Mouse (Mus musculus) splenic B cell, adult 2 months (primary cell): ENCODE measurements around the gene Lingo1.
A peak's percentile ranks its signal among the peaks of the same experiment; 100 is the strongest.

Experiments used
- DNase-seq: peaks from one replicate; pipeline ENCODE4 v3.0.0-alpha.2; 2011; ENCODE audit warnings: low read depth, low spot score
- H3K27me3 ChIP-seq: 2 replicates; pipeline ENCODE4 v1.6.1; 2012; ENCODE audit warnings: mild to moderate bottlenecking, low read length, moderate library complexity, mixed read lengths; ENCODE audit not compliant: control insufficient read depth, poor library complexity, insufficient read depth, severe bottlenecking
- H3K36me3 ChIP-seq: 2 replicates; pipeline ENCODE4 v1.6.1; 2012; ENCODE audit warnings: mild to moderate bottlenecking, low read length, moderate library complexity, mixed read lengths; ENCODE audit not compliant: control insufficient read depth, poor library complexity, insufficient read depth, severe bottlenecking

Gene Lingo1

DNA sequence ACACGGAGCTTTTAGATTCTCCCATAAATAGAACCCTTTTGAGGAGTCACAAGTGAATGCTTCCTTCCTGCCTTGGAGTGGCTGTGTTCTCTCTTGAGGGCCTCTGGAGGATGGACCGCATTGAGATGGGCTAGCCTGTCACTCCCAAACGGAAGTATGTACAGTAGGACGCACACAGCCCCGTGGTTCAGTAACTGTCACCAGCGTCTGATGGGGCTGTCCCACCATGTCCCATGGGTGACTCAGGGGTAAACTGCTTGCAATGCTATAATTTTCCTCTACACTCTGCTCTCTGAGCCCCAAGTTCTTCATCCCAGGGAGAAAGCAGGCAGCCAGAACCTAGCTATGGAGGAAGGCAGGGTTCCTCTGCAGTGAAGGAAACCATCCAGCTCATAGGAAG, 11.7 kb upstream of the Lingo1 start:
- peak; percentile 2 for DNase-seq
- Histone ChIP-seq H3K36me3 (no peaks in the 10 kb centered on the region), H3K27me3 (no peaks in the 10 kb centered on the region)

DNA sequence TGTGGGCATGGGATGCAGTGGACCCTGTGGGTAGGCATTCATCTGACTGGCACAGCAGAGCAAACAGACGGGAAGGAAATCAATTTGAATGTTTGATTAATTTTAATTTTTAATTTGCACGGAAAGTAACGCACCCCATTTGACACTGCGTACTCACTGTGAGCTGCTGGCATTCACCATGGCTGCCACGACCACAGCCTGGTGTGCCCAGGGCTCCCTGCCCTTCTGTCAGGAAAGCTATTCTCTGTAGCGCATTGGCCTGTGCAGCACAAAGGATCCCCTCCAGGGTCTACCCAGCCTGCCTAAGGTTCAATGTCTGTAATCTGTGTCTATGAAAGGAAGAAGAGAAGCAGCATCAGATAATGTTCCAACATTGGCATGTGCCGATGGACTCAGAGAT, 6.9 kb upstream of the Lingo1 start:
- Histone ChIP-seq H3K27me3 (no peaks in the 10 kb centered on the region), H3K36me3 (no peaks in the 10 kb centered on the region)
- no peak for DNase-seq

DNA sequence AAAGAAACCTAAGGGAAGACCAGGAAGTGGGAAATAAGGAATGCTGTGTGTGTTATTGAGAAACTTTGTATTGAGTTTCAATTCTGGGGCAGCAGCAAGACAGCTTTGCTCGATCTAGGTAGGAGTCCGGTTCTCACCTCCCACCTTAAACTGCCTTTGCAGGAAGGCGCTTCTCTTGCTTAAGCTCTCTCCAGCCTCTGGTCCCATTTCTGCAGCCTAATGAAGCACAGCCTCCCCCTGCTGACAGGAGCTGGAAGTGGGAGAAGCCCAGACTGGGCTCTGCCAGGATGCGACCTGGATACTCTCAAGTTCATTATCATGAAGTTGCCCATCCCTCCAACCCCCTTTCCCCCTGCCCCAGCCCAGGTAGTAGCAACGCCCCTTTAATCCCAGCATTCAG, 1.6 kb upstream of the Lingo1 start:
- Histone ChIP-seq H3K36me3 (no peaks in the 10 kb centered on the region), H3K27me3 (no peaks in the 10 kb centered on the region)
- DNase-seq, result no peak

DNA sequence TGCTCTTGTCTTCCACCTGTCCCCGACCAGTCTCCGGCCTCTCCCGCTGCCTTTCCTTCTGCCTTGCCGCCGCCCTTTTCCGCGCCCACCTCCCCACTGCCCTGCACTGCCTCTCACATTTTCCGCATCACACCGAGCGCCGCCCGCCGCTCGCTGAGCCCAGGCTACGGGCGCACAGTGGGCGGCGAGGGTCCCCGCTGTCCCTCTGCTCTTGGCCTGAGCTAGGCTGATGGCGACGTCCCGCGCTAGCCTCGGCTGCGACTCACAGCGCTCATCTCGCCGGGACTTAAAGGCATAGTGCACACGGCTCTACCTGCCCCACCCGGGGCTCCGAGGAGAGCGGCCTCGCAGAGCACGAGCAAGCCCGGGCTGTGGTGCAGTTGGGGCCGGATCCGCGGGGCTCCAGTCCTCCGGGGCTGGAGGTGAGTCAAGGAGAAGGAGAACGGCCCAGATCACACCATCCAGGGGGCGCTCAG, 426 bp upstream of the Lingo1 start:
- Histone ChIP-seq H3K36me3 (no peaks in the 10 kb centered on the region), H3K27me3 (no peaks in the 10 kb centered on the region)
- no peak for DNase-seq

GRCm38 (mm10) chr9:56791696-56792261, 4.5 kb downstream of the Lingo1 start:
- Histone ChIP-seq H3K36me3 (no peaks in the 10 kb centered on the region), H3K27me3 (no peaks in the 10 kb centered on the region)
- DNase-seq, result no peak

GRCm38 (mm10) chr9:56784576-56784975, 11.7 kb downstream of the Lingo1 start:
- Histone ChIP-seq H3K27me3 (no peaks in the 10 kb centered on the region), H3K36me3 (no peaks in the 10 kb centered on the region)
- no peak for DNase-seq

- no peak for DNase-seq
- no peaks in the 10 kb centered on the region for H3K27me3 ChIP-seq
Measured at GRCm38 (mm10) chr9:56776881-56777801, 19.1 kb downstream of the Lingo1 start.

DNA sequence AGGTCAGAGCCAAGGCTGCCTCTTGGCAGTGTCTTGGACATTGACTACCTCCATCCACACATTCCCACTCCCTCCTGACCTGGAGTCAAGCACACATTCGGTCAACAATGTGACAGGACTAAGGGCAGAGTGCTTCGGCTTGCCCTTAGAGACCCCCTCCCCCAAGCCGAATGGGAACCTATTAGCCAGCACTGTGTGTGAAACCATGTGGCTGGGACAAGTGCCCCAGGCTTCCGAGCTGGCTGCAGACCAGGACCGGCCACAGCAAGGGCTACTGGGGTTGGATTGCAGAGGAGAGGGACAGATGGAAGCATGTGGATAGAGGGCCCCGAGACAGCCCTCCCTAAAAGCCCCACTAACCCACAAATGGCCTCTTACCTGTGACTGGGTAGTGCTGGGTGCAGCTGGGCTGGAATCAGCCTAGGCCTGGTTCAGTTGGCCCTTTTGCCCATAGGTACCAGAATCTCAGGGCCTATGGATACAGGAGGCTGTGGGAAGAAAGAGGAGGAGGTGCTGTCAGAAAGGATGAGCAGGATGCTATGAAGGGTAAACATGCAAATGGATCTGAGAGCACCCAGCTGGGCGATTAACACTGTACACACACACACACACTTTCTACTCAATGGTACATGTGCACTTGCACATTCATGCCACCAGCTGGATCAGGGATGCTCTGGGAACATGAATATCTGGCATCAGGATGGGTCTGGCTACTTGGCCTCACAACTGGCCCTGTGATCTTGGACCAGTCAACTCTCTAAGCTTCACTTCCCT, 20.9 kb downstream of the Lingo1 start:
- H3K27me3 ChIP-seq, result no peaks in the 10 kb centered on the region
- no peak for DNase-seq

More at GRCm38 (mm10) chr9:56776881-56777801, 19.1 kb downstream of the Lingo1 start:
- no peaks in the 10 kb centered on the region for H3K36me3 ChIP-seq

DNA sequence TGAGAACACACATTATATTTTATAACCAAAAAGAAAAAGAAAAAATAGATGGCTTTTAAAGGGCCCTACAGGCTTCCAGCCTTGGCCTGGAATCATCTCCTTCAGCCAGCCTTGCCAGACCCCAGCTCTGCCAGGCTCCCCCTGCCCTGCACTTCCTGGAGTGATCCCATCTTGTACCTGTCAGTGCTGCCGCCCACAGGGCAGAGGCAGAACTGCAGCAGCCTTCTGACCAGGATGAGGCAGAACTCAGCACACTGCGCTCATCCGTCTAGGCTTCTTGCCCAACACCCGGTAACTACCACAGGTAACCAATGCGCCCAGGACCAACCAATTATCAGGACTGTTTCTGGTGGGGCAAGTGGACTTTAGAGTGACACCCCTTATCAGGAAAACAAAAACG, 22.0 kb downstream of the Lingo1 start:
- peak; percentile 23 for DNase-seq
- Histone ChIP-seq H3K36me3 (no peaks in the 10 kb centered on the region), H3K27me3 (no peaks in the 10 kb centered on the region)

More for the DNA sequence above, 20.9 kb downstream of the Lingo1 start:
- H3K36me3 ChIP-seq, result no peaks in the 10 kb centered on the region

DNA sequence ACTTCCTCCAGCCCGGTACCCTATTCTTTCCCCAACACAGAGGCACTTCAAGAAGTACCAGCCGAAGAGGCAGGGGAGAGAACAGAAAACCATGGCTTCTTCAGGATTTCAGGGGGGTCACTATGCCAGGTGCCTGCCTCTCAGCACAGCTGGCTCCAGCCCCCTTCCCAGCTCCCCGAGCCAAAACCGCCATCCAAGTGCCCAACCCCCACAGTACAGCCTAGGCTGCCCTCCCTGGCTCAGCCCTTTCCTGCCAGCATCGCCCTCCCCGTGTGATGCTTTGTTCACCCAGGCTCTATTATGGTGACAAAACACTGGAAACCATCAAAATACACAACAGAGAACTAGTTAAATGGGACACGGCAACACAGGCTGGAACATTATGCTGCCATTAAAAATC, 22.6 kb downstream of the Lingo1 start:
- DNase-seq, result no peak
- Histone ChIP-seq H3K36me3 (no peaks in the 10 kb centered on the region), H3K27me3 (no peaks in the 10 kb centered on the region)

DNA sequence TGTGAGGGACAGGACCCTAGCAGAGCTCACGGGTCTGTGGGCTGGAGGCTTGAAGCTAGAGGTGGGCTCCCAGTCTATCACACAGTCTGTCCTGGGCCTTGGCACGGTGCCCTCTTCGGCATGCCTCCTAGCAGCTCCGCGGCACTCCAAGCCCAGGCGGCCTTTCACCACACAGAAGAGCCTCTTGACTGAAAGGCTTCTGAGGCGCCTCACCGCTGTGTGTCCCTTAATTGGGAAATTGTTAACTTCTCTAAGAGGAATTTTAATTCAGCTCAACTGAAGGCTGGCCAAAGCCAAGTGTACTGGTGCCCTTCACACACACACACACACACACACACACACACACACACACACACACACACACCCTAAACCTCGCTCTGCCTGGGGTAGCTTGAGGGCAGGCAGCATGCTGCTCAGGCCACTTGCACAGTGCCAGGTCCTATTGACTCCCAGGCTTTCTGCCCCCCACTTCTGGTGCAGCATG, 28.6 kb downstream of the Lingo1 start:
- H3K27me3 ChIP-seq, result no peaks in the 10 kb centered on the region

GRCm38 (mm10) chr9:56766629-56767357, 29.5 kb downstream of the Lingo1 start:
- DNase-seq, result no peak
- no peaks in the 10 kb centered on the region for H3K27me3 ChIP-seq
- H3K36me3 ChIP-seq, result no peaks in the 10 kb centered on the region

More for the DNA sequence above, 28.6 kb downstream of the Lingo1 start:
- no peaks in the 10 kb centered on the region for H3K36me3 ChIP-seq
- DNase-seq, result no peak

DNA sequence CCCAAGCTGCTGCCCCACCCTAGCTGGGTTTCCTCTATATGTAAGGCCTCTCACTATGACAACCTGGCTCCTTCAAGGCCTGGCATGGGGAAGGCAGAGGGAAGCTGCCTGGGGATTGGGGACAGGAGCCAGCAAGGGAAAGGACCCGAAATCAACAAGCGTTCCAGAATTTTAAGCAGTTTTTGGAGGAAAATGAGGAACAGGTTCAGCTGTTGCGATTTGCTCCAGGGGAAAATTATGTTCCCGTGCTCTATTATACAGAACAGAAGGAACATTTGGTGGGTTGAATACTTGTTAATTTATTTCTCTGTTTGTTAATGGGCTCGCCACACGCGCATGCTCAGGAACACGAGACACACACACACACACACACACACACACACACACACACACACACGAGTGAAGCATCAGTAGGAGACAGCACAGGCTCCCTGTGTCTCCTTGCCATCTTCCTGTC, 34.1 kb downstream of the Lingo1 start:
- no peaks in the 10 kb centered on the region for H3K27me3 ChIP-seq
- DNase-seq, result no peak
- no peaks in the 10 kb centered on the region for H3K36me3 ChIP-seq

- no peak for DNase-seq
- H3K36me3 ChIP-seq, result no peaks in the 10 kb centered on the region
- H3K27me3 ChIP-seq, result no peaks in the 10 kb centered on the region
Measured at GRCm38 (mm10) chr9:56757791-56758190, 38.5 kb downstream of the Lingo1 start.
